ENCODE assay signal across 20 mouse cellular contexts in genomic region chr9:58666191-58666590, GRCm38 (mm10).
A peak's percentile ranks its signal among the peaks of the same experiment; 100 is the strongest.
DNase-seq lines count a peak whose midpoint lies in the region; ATAC-seq and TF ChIP-seq lines count a peak whose summit lies in the region.
"Had no signal": no experiment of that assay in that cellular context is flagged by ENCODE, and none has a peak within 500 bp of the region (broad histone marks: within the 10 kb centered on the region; RNA-seq: fewer than 3 reads in every experiment).

No protein-coding gene starts in this region.

- TF ChIP-seq EP300 in lung, postnatal 0 days (IDR thresholded peaks at IDR 0.05): no peak

- H3K4me3 ChIP-seq in forebrain, postnatal 0 days (ENCODE audit: low read depth, low read length): no peak overlapping the region
- H3K4me3 ChIP-seq in forebrain, embryonic 15.5 days: no peak overlapping the region
- H3K4me3 ChIP-seq in kidney, postnatal 0 days (replicated peaks; ENCODE audit: low read depth, low read length): no peak overlapping the region
- H3K4me3 ChIP-seq in lung, postnatal 0 days (ENCODE audit: low read depth, low read length): no peak overlapping the region
- H3K4me3 ChIP-seq: hindbrain, embryonic 12.5 days; limb, embryonic 15.5 days; myocyte; neural tube, embryonic 15.5 days had no signal

- no peaks in the 10 kb centered on the region for H3K4me1 ChIP-seq in forebrain, postnatal 0 days (ENCODE audit: insufficient read depth)
- no peaks in the 10 kb centered on the region for H3K4me1 ChIP-seq in forebrain, embryonic 15.5 days
- H3K4me1 ChIP-seq in kidney, postnatal 0 days (replicated peaks; ENCODE audit: insufficient read depth, low read length): no peaks in the 10 kb centered on the region
- no peaks in the 10 kb centered on the region for H3K4me1 ChIP-seq in lung, postnatal 0 days (ENCODE audit: insufficient read depth, low read depth, low read length)
- H3K4me1 ChIP-seq: hindbrain, embryonic 12.5 days; limb, embryonic 15.5 days; neural tube, embryonic 15.5 days had no signal

- no peaks in the 10 kb centered on the region for H3K9me3 ChIP-seq in forebrain, postnatal 0 days (ENCODE audit: low read length)
- no peaks in the 10 kb centered on the region for H3K9me3 ChIP-seq in forebrain, embryonic 15.5 days
- H3K9me3 ChIP-seq in kidney, postnatal 0 days (replicated peaks; ENCODE audit: low read length): no peaks in the 10 kb centered on the region
- no peaks in the 10 kb centered on the region for H3K9me3 ChIP-seq in lung, postnatal 0 days (ENCODE audit: low read length)
- H3K9me3 ChIP-seq: hindbrain, embryonic 12.5 days; limb, embryonic 15.5 days; neural tube, embryonic 15.5 days had no signal

- no peak overlapping the region for H3K4me2 ChIP-seq in forebrain, postnatal 0 days (ENCODE audit: low read depth)
- H3K4me2 ChIP-seq in forebrain, embryonic 15.5 days (replicated peaks): no peak overlapping the region
- H3K4me2 ChIP-seq in kidney, postnatal 0 days (ENCODE audit: low read length): no peak overlapping the region
- H3K4me2 ChIP-seq in lung, postnatal 0 days (replicated peaks; ENCODE audit: low read depth, low read length): no peak overlapping the region
- H3K4me2 ChIP-seq: hindbrain, embryonic 12.5 days; limb, embryonic 15.5 days; midbrain, embryonic 11.5 days; neural tube, embryonic 15.5 days had no signal

- no peak overlapping the region for H3K9ac ChIP-seq in forebrain, postnatal 0 days
- H3K9ac ChIP-seq in forebrain, embryonic 15.5 days (replicated peaks): no peak overlapping the region
- no peak overlapping the region for H3K9ac ChIP-seq in kidney, postnatal 0 days (ENCODE audit: low read depth, low read length)
- H3K9ac ChIP-seq in lung, postnatal 0 days (replicated peaks; ENCODE audit: low read depth): no peak overlapping the region
- H3K9ac ChIP-seq: hindbrain, embryonic 12.5 days; limb, embryonic 15.5 days; neural tube, embryonic 15.5 days had no signal

- H3K27ac ChIP-seq in forebrain, postnatal 0 days (ENCODE audit: low read depth, low read length): no peak overlapping the region
- no peak overlapping the region for H3K27ac ChIP-seq in forebrain, embryonic 15.5 days (replicated peaks)
- H3K27ac ChIP-seq in kidney, postnatal 0 days: no peak overlapping the region
- no peak overlapping the region for H3K27ac ChIP-seq in lung, postnatal 0 days (ENCODE audit: low read length)
- H3K27ac ChIP-seq: hindbrain, embryonic 12.5 days; limb, embryonic 15.5 days; neural tube, embryonic 15.5 days had no signal

- WGBS in forebrain, postnatal 0 days: 55% methylated on average over 9 of the region's 9 CpGs
- WGBS in forebrain, embryonic 15.5 days: 61% methylated on average over 9 of the region's 9 CpGs
- WGBS in kidney, postnatal 0 days: 64% methylated on average over 9 of the region's 9 CpGs
- WGBS in lung, postnatal 0 days: 66% methylated on average over 9 of the region's 9 CpGs

- H3K36me3 ChIP-seq in forebrain, postnatal 0 days (ENCODE audit: insufficient read depth): peaks cover 18% of the 10 kb centered on the region; the same call in 1 of the 2 replicates
- peaks cover 10% of the 10 kb centered on the region for H3K36me3 ChIP-seq in forebrain, embryonic 15.5 days
- H3K36me3 ChIP-seq in kidney, postnatal 0 days (ENCODE audit: insufficient read depth, low read length): no peaks in the 10 kb centered on the region
- H3K36me3 ChIP-seq in lung, postnatal 0 days (ENCODE audit: insufficient read depth, low read length): no peaks in the 10 kb centered on the region; the same call in 1 of the 2 replicates

- no peak for ATAC-seq in forebrain, postnatal 0 days
- ATAC-seq in forebrain, embryonic 15.5 days (replicated peaks): no peak
- no peak for ATAC-seq in kidney, postnatal 0 days (replicated peaks; ENCODE audit: low FRiP score, low read depth)
- no peak for ATAC-seq in lung, postnatal 0 days

- no peaks in the 10 kb centered on the region for H3K27me3 ChIP-seq in forebrain, postnatal 0 days (ENCODE audit: insufficient read depth, low read length)
- H3K27me3 ChIP-seq in forebrain, embryonic 15.5 days: no peaks in the 10 kb centered on the region
- no peaks in the 10 kb centered on the region for H3K27me3 ChIP-seq in kidney, postnatal 0 days (ENCODE audit: insufficient read depth, low read length)
- H3K27me3 ChIP-seq in lung, postnatal 0 days (replicated peaks; ENCODE audit: insufficient read depth, low read length): no peaks in the 10 kb centered on the region
- H3K27me3 ChIP-seq: hindbrain, embryonic 12.5 days; limb, embryonic 15.5 days; neural tube, embryonic 15.5 days had no signal

- TF ChIP-seq CTCF in forebrain, postnatal 0 days (IDR thresholded peaks at IDR 0.05; ENCODE audit: low read depth): peak; percentile 28; the same call in 1 of the 2 replicates
- peak; percentile 43 for TF ChIP-seq CTCF in kidney, postnatal 0 days (IDR thresholded peaks at IDR 0.05; ENCODE audit: low read depth)
- 0 out of 2 replicates have a peak, but pooled peaks have one; percentile 20 for TF ChIP-seq CTCF in lung, postnatal 0 days (IDR thresholded peaks at IDR 0.05)

- DNase-seq in forebrain, postnatal 0 days: no peak
- DNase-seq in kidney, postnatal 0 days (ENCODE audit: low spot score): peak; percentile 22
- no peak for DNase-seq in kidney, postnatal 14 days
- DNase-seq in lung, postnatal 0 days (ENCODE audit: low spot score): no peak
- no peak for DNase-seq in lung, postnatal 14 days
- DNase-seq in embryo, embryonic 11 days: peak; percentile 24
- DNase-seq: adrenal gland, adult 8-10 months; cerebellum, adult 11-12 months; cerebellum, postnatal 25 days; kidney, adult 18-20 months; layer of hippocampus, postnatal 36 days; lung, postnatal 4 days; right cerebral cortex, postnatal 4 days; thymus, postnatal 36 days had no signal

Comparison
In these comparisons a context has a peak if more than half of its experiments do, and no peak if none do; other contexts are left out.
1. DNase-seq: peak in kidney, postnatal 0 days (single experiment) and embryo, embryonic 11 days (single experiment); none in forebrain, postnatal 0 days (single experiment), kidney, postnatal 14 days (single experiment), lung, postnatal 0 days (single experiment) and lung, postnatal 14 days (single experiment).
2. Peak in every context shown above with its lines, with median percentiles within 50 percentile points of each other: CTCF ChIP-seq.